Mouse (Mus musculus) T-helper 17 cell (primary cell): ENCODE data around the gene Trp53bp1.

ENCODE experiments used
- in situ Hi-C, 2 experiments: fragments of 300-600 bp; cut with MboI, MseI; formaldehyde crosslinking; loops; 1 replicate in 1 of 2; 2 replicates in 1 of 2; pipeline ENCODE4 v1.15.1; 2025; ENCODE audit warnings: high pct_unique_total_duplicates in 2 of 2

Trp53bp1 gene

DNA sequence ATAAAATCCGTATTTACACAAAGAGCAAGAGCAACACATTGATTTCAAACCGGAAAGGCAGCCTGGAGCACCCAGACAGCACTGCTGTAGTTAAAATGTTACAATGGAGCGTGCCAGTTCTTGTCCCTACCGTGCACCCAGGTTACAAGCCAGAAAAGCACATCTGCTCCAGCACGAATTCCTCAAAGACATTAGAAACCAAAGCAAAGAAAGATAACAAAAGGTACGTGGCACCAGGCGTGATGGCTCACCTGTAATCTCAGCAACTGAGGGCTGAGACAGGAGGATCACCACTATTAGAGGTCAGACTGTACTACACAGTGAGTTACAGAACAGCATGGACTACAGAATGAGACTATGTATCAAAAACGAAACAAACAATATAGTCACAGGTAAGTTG lies 2.8 kb downstream of the Trp53bp1 start:
- in situ Hi-C loops, result no loop called here

DNA sequence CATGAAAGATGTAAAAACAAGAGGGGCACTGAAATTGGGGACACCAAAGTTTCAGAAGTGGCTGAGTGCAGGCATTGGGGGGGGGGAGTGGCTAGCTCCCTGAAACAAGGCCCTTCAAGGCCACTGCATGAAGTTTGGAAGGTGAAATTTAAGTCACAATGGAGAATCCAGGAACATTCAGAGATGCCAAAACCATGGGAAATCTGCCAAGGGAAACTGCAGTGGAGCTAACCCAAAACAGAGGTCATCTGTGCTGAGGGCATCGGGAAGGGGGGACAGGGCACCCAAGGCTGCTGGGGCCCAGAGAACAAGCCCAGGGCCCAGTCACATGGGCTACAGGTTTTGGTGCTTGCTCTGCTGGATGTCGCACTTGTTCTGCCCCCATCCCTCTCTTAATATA lies 21.4 kb downstream of the Trp53bp1 start:
- in situ Hi-C loops, result no loop called here

DNA sequence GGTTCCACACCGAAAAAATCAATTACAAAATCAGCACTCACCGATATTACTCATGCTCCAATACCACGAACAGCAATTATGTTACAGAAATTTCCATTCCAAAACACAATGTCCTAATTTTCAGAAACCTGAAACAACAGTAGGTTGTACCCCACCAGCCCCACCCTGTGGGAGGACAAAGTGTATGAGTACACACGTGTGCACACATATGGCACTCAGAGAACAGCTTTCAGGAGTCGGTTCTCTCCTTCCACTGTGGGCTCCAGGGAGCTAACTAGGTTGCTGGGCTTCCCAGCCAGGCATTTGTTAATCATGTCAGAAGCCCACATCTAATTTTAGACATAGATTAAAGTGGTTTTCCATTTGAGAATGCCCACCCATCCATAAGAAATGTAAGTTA lies 27.1 kb downstream of the Trp53bp1 start:
- in situ Hi-C loops, result no loop called here

DNA sequence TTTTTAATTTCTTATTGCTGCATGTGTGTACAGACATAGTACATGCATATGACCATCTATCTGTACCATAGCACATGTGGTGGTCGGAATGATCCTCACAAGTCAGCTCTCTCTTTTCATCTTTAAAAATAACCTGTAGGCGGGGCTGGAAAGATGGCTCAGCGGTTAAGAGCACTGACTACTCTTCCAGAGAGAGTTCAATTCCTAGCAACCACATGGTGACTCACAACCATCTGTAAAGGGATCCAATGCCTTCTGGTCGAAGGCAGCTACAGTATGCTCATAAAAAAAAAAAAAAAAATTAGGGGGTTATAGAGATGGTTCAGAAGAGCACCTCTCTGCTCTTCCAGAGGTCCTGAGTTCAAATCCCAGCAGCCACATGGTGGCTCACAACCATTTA lies 31.8 kb downstream of the Trp53bp1 start:
- in situ Hi-C loops, result no loop called here

DNA sequence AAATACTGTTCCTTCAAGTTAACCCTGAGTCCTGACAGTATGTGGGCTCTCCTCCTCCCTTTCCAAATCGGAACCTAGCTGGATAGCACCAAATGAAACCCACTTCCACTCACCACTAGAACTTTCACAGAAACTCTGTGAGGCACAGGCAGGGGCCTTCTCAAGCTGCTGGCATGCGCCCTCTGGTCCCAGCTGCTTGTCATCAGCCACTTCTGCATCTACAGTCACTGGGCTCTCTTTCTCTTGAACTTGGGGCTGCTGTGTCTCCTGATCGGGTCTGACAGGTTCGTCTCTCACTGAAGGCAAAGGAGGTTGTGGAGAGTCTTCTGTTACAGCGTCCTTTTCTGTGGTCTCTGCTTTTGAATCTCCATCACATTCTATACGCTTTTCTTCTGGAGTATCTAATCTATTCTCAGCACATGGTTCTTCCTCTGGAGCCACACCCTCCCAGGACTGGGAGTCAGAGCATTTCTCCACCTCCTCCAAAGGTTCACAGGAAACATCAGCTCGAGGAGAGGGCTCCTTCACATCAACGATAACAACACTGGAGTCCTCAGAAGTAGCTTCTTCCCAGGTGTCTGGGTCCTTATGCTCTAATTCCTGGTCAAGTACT lies 35.6 kb downstream of the Trp53bp1 start:
- in situ Hi-C loops, result no loop called here

DNA sequence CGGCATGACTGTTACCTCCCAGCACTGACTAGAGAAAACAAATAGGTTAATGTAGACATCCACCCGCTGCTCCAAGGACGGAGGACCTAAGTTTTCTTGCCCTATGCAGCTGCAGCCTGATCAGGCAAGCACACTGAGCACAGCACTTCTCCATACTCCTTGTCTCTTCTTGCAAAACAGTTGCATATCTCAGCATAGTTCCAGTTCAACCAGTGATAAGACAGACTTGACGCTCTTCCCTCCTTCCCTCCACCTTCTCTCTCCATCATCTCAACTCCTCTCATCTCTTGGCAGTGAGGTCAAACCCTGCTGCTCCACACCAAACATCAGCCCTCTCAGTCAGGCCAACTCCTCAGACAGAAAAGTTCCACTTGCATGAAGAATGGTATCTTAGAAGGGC lies 43.1 kb downstream of the Trp53bp1 start:
- in situ Hi-C loops, result no loop called here

DNA sequence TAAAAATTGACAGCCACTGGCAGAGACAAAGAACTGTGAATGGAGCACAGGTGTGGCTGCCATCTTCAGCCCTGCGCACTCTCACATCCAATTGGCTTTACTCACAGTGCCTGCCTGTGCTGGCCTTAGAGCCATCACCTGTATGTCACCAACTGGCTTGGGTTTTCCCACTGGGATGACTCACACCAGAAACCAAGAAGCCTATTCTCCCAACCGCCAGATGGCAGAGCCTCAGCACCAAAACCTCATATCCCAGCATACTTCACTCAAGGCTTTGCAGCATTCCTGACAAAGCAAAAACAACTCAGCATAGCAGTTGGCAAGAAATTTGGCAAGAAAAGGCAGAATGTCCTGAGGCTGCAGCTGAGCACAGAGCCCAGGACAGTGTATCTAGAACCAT lies 48.2 kb downstream of the Trp53bp1 start:
- in situ Hi-C loops, result no loop called here

DNA sequence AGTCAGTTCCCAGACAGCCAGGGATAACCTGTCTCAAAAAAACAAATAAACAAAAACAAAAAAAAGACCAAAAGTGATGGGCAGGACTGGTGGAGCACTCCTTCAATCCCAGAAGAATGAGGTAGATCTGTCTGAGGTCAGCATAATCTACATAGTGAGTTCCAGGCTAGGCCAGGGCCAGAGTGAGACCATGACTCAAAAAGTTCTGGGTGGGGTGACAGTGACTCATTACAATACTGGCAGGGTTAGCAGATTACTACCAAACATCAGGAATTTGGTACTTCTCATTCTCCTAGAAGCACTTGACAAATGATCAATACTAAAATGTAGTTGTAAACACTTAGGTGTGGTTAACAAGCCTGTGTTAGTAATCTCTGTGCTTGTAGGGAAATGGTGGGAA lies 51.2 kb downstream of the Trp53bp1 start:
- in situ Hi-C loops, result no loop called here

DNA sequence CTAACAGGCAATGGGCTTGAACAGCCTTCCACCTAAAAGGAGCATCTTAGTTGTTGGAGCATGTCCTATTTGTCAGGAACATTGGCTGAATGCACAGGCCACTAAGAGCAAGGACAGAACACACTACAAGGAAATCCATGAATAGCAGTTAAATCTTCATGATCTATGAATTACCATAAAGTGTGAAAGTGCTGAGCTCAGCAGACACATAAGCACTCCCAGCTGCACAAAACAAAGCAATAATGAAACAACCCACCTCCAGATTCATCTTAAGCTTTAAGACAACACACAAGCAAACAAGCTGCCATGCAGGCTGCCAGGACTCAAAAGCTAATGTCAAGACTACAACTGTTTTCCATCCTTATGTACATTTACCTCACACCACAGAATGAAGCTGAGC lies 52.0 kb downstream of the Trp53bp1 start:
- in situ Hi-C loops, result no loop called here

DNA sequence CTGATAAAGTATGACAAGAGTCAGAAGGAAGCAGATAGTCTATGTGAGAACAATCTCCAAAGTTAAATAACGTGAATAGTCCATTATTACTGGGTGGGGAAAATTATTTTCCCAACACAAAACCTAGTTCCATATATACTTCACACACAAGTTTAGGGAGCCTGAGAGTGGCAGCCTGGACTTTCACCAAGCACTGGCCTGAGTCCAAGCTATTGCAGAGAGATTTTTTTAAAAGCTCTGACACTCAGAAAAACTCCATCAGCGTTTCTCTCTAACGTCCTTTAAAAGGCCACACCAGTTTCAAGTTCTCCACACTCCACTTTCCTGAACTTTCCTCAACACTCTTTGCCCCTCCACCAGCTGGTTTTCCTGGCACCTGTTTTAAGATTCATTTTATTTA lies 56.7 kb downstream of the Trp53bp1 start:
- in situ Hi-C loops, result no loop called here

DNA sequence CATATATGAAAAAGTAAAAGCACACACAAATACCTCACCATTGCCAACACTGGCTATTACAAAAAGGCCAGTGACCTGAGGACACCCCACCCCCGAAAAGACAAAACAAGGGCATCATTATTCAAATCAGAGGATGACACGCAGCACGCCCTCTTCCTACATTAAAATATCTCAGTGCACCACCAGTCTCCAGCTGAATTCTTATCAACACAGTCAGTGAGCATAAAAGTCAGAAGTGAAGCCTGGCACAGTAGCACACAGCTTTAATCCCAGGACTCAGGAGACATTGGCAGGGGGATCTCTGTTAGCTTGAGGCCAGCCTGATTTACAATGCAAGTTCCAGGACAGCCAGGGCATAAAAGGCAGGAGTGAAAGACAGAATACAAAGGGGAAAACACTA lies 64.7 kb downstream of the Trp53bp1 start:
- in situ Hi-C loops, result no loop called here

DNA sequence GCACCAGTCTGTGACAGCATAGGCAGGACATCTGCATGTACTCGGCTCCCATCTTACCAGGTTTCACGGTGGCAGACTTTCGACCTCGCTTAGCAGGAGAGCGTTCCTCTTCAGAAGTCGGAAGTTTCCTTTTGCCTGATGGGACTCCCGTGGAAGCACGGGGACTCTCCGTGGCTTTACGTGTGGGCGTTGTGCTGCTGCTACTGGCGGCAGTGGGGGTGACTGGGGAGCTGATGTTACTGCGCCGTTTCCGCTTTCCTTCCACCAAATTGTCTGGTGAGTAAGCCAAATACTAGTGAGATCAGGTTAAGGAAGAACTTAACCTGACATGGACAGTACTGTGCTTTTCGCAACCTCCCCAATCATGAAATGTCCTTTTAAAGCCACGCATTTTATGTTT lies 66.9 kb downstream of the Trp53bp1 start:
- in situ Hi-C loops, result no loop called here

DNA sequence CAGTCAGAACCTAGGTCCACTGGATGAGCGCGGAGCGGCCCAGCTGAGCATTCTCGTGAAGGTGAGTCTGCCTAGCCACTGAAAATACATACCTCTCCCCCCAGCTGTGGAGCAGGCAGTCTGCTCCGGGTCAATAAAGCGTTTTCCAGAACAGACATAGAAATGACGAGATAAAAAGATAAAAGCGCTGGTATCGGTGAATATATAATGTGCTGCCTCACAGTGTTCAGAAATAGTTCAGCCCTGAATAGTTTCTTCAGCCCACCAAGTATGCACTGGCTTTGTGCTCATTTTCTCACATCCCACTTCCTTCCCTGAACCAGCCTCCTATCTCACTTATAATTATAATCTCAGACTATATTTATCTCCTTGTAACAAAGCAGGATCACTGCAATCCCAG lies 75.7 kb downstream of the Trp53bp1 start:
- in situ Hi-C loops, result no loop called here

DNA sequence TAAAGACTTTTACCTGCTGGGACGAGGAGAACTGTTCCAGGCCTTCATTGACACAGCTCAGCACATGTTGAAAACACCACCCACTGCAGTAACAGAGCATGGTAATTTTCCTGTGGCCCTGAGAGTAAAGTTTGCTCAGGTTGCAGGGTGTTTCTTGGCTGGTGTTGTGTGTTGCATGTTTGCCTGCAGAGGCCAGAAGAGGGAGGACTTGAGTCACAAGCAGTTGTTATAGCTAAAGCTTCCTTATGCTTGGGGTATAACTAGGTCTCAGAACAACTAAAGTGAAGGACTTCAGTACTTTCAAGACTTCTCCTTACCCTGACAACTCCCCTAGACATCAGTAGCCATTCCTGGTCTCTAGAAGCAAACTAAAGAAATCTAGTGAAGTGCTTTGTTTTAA lies 82.7 kb downstream of the Trp53bp1 start:
- in situ Hi-C loops, result no loop called here

DNA sequence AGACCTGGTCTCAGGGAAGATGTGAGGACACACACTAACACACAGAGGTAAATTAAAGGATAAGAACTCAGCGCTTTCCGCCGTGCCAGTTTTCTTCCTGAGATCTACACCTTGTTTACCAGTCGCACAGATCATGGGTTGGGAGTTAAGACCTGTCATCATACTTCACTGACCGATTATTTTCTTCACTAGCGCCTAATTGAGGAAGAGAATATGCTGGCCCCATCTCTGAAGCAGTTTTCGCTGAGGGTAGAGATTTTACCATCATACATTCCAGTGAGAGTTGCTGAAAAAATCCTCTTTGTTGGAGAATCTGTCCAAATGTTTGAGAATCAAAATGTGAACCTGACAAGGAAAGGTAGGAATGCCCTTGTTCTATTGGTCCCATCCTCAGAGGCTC lies 87.1 kb downstream of the Trp53bp1 start:
- in situ Hi-C loops, result loop anchor here in 1 of 2 experiments (5.0 kb wide), 1 partner anchor 213 kb away; no protein-coding TSS in a partner anchor

DNA sequence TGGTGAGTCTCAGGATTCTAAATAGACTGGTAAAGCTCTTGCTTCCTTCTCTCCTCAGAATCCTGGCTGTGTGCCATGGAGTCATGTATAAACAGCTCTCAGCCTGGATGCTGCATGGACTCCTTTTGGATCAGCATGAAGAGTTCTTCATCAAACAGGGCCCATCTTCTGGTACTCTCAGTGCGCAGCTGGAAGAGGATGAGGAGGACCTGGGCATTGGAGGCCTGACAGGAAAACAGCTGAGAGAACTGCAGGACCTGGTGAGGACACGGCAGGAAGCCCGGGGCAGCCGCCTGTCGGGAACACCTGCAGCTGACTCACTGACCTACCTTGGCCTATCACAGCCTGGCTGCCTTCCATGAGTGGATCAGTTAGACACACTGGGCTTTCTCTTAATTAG lies 87.8 kb downstream of the Trp53bp1 start:
- in situ Hi-C loops, result loop anchor here in 1 of 2 experiments (5.0 kb wide), 1 partner anchor 214 kb away; no protein-coding TSS in a partner anchor

DNA sequence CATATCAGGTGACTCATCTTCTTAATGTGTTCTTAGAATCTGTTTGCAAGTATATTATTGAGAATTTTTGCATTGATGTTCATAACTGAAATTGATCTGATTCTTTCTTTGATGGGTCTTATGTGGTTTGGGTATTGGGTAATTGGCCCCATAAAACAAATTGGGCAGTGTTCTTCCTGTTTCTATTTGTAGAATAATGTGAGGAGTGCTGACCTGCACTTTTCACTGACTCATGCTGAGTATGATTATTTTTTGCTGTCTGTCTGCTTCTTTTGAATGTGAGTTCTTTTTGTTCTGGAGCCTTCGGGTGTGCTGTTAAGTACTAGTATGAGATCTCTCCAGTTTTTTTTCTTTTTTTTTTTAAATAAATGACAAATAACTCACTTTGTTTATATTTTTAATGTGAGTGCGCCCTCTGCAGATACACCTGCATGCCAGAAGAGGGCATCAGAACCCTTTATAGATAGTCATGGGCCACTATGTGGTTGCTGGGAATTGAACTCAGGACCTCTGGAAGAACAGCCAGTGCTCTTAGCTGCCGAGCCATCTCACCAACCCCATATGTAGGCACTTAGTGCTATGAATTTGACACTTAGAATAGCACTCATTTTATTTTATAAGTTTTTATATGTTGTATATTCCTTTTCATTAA lies 92.3 kb downstream of the Trp53bp1 start:
- in situ Hi-C loops, result no loop called here

DNA sequence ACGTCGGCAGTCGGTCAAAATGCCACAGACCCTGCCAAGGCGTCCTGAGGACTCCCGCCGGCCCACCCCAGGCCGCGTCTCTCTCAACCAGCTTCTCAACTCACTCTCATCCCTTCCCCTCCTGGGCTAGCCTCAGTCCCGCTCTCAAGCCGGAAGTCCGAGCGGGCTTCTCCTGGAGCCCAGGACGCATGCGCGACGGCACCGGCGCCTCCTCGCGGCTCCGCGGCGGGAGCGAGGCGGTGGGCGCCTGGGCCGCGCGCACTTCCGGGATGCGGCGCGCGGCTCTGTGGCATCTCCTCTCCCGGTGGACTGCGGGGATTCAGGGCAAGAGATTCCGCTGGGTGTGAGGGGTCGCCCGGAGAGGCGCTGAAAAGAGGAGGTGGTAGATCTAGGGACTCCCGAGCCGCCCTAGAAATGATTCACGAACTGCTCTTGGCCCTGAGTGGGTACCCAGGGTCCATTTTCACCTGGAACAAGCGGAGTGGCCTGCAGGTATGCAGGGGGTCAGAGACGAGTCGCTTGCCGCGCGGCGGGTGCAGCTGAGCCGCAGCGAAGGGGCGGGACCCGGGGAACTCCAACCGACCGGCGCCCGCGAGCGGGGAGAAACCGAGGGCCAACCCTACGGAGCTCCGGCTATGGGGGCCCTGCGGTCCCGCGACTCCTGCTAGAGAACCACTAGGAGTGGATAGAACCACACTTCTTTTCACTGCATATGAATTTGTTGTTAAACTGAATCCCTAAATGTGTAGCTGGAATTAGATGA lies 100.0 kb downstream of the Trp53bp1 start, which contains the start of gene Zscan29:
Gene Zscan29, minus strand, starts transcription at position 146 of the 763 bp plus-strand sequence.
- in situ Hi-C loops, result no loop called here

DNA sequence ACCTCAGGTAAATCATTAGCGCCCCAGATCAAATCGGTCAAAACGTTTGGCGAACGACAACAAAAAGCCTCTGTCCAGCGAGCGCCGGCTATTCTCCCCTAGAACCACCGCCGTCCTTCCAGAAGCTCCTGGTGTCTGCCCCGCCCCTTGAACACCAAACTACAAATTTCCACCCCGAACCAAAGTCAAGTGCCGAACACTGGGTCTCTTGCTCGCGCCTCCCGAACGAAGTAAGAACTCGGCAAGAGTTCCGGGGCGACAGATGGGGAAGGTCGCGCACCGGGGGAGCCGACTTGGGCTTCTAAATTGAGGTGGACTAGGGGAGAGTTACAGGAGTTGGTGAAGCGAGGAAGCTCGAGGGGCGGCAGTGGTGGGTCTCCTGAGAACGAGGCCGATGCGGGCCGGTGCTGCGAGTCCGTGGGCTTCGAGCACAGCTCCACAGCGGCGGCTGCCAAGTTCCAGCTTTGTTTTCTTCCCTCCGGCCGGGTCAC lies 100.7 kb downstream of the Trp53bp1 start, which contains the start of gene Tubgcp4:
Gene Tubgcp4, plus strand, starts transcription at position 174 of the 491 bp plus-strand sequence.
- in situ Hi-C loops, result no loop called here

DNA sequence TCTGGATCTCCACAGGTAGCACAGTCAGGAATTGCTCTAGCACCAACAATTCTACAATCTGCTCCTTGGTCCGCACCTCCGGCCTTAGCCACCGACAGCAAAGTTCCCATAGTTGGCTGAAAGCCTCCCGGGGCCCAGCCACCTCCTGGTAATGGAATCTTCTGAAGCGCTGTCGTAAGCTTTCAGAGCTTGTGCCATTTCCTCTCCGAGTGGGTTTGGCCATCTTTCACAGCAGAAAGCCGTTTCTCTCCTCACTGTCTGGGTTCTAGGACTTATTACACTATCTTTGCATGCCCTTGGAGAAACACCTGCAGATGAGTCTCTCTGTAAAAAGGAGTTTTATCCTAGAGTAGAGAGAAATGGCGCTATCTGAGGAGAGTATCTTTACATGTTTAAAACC lies 101.3 kb downstream of the Trp53bp1 start:
- in situ Hi-C loops, result no loop called here

DNA sequence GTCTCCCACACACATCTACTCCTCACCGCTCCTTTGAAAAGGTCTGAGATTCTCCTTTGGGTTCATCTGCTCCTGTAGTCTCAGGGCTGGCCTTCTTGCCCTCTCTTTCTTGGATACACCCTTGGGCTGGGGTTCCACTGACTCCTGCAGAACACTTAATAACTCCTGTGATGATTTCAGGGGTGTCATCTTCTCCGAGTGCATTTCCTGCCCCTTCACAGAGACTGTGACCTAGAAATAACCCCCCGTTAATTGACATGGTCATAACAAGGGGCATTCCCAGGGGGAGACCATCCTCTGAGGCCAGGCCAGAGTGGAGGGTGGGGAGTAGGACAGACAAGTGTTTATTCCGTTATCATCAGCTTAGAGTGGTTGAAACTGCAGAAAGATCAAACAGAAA lies 102.0 kb downstream of the Trp53bp1 start:
- in situ Hi-C loops, result no loop called here

DNA sequence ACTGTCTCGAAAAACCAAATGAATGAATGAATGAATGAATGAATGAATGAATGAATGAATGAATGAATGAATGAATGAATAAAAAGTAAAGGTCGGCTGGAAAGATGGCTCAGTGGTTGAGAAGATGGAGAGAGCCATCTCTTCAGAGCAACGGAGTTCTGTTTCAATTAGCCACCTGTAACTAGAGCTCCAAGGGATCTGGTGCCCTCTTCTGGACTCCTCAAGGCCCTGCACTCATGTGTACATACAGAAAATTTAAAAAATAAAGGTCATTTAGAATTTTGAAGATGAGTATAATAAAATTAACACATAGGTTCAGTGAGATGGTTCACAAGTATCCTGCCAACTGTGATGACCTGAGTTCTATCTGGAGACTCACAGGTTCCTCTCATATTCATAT lies 118.1 kb downstream of the Trp53bp1 start:
- in situ Hi-C loops, result no loop called here
